Mouse (Mus musculus): ENCODE results near the gene Reep1.

The Reep1 gene

DNA sequence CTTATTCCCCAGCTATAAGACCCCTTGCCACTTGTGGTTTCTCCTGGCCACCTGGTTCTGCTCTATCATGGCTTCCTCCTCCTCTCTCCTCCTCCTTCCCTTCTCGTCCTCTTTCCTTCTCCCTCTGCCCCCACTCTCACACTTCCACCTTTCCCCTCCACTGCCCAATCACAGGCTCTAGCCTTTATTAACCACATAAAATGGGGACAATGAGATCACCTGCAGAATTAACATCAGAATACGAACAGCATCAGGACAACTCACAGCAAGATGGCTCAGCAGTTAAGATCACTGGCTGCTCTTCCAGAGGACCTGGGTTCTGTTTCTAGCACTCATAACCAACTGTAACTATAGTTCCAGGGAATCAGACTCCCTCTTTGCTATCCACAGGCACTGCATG, 72.5 kb downstream of the Reep1 start:
- no peak for DNase-seq (ENCODE audit: extremely low read depth, low read depth)

DNA sequence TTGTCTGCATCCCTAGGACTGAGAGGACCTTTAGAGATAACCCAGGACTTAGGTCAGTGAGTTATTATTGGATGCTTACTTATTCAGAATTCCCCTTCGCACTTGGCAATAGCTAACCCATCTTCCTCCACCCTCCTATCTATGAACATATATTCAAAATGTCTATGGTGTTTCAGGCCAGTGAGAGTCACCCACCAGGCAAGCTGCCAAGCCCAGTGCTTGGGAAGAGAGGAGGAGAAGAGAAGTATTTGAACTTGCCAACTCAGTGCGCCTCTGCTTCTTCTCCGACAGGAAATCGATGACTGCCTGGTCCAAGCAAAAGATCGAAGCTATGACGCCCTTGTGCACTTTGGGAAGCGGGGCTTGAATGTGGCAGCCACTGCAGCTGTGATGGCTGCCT, 73.1 kb downstream of the Reep1 start:
- DNase-seq (ENCODE audit: extremely low read depth, low read depth), result no peak

DNA sequence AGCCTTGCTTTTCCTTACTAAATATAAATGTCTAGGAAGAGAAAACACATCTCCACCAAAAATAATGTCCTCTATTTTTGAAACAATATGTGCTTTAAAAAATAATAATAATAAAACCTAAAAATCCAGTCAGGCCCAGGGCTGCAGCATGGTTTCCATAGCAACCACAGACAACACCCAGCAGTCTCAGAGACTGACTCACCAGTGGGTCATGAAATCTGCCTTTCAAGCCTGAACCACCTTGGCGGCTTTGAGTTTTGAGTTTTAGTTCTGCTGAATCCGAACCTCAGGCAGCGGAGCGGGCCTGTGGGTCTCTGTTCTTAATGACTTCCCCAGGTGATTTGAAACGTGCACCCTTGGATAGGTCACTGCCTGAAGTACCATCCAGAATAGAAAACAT, 75.8 kb downstream of the Reep1 start:
- no peak for DNase-seq (ENCODE audit: extremely low read depth, low read depth)

DNA sequence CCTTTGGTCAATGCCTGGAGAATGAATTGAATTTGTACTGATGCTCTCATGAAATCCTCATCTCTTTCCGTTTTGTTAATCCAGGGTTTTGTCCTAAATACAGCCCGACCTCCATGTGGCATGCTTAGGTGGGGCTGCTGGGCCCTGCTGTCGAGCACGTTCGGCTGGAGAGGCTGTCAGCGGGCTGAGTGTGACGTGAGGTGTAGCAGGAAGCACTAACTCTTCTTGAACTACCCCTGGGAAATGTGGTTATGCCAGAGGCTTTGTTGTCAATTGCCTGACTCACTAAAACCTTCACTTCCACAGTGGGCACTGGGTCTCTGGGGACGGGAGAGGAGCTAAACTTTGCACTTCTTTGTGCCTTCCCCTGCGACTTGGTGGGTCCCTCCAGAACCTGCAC, 81.0 kb downstream of the Reep1 start:
- no peak for DNase-seq (ENCODE audit: extremely low read depth, low read depth)

DNA sequence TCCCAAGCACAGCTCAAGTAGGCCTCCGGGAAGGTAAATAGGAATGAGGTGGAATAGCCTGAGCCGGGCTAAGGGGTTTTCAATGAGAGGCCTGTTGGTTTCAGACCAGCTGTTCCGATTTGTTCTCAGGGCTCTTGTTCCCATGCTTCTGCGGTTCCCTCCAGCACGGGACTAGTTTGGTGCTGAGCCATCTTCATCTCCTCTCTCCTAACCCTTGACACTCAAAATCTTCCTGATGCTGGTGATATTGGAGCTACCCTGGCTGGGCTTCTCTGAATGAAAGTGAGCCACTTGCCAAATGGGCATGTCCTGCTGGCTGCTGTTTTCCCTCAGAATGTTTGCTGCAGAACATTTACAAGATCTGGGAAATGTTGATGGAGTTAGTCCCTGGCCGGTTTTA, 84.4 kb downstream of the Reep1 start:
- no peak for DNase-seq (ENCODE audit: extremely low read depth, low read depth)

DNA sequence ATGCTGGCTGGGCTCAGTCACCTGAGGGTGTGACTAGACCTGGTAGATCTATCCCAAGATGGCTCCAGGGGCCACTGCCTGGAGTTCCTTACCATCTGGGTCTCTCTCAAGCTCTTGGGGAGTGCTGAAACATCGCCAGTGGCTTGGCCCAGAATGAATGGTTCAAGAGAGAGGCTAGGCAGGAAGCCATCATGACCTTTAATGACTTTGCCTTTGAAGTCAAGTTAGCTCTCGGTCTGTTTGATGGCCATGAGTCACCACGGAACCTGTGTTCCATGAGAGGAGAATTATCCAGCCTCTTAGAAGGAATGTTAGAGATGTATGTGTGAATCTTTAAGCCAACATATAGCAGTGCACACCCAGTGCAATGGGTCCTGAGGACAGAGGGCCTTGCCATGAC, 92.0 kb downstream of the Reep1 start:
- no peak for DNase-seq (ENCODE audit: extremely low read depth, low read depth)

DNA sequence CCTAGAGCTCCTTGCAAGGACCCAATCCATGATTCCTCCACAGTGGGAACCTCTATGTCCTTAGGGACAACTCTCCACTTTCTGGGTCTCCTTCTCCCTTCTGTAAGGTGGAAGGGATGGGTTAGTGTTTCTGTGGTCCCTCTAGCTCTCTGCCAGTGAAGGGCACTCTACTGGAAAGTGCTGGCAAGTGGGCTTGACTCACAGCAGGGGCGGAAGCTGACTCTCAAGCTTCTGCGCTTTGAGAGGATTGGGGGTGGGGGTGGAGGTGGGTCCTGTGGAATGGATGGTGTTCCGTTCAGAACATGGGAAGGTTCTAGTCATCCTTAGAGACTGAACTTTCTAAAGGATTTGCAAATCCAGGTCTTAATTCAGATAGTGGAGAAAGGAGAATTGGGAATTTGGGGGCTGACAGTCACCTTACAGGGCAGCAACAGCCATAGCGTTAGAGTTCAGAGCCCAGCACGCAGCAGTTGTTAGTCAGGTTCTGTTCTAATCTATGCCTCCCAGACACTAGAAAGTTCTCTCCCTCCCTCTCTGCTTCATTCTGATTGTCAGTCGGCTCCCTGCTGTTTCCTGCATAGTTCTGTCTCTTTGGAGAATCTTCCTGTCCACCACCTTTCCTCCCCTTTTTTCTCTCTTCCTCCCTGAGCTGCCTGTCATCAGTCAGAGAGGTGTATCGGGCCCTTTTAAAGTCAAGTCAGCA, 93.8 kb downstream of the Reep1 start:
- DNase-seq (ENCODE audit: extremely low read depth, low read depth), result peak; percentile 54

DNA sequence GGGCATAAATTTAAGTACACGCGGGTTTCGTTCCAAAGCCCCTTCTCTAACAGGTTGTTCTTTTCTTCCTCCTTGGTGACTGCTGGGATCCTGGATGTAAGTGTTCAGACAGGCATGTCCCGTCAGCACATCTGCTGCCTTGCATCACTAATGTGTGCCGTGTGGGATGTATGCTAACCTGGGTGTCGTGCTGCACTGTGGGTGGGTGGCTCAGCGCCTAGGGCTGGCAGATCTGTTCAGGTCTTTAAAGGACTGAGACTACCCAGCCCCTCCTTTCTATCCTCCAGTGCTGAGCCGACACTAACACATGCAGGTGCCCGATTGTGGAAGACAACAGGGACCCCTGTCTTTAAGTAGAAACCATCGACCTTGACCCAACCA, 94.3 kb downstream of the Reep1 start:
- DNase-seq (ENCODE audit: extremely low read depth, low read depth), result no peak

DNA sequence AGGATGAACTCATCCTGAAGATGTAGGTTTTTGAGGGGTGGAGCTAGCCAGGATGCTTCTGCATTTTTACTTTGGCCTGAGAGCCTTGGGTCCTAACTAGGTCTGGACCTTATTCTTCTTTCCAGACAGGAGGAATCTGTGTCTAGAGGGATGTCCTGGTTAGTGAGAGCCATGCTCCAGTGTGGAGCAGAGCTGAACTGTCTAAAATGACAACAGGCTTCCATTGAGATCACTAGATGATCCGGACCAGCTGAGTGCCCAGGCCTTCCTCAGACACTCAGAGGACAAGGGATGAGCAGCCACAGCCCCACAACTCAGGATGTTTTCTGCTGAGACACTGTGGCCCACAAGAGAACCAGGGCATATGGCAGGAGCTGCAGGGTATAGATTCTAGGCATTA, 96.2 kb downstream of the Reep1 start:
- no peak for DNase-seq (ENCODE audit: extremely low read depth, low read depth)

DNA sequence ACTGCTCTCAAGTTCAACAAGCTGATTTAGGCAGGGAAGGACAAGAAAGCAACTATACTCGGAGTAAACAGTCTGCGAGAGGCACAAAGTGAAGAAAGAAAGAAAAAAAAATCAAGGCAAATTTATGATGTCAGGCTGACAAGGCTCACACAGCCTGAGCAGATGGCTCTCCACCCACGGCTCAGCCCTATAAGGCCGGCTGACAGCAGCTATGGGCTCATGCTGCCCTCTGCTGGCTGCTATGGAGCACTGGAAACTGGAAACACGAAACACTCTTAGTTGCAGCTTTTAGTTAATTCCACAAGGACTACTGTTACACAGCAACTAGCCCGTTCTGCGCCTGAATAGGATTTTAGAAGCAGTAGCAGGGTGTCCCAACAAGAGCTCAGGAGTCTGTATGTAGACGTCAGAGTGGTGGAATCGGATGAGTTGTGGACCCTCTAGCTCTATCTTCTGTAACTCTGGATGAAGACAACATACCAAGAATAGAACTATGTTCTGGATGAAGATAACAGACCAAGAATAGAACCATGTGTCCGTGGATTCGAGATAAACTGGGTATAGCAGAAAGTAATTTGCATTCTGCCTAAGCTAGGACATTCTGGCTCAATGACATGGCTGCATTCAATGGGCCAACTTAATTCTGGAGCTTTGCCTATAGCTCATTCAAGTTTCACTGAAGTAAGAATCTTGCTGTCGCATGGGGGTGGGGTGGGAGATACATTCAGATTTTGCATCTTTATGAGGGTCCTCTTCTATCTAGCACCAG, 96.9 kb downstream of the Reep1 start:
- peak; percentile 54 for DNase-seq (ENCODE audit: extremely low read depth, low read depth)

DNA sequence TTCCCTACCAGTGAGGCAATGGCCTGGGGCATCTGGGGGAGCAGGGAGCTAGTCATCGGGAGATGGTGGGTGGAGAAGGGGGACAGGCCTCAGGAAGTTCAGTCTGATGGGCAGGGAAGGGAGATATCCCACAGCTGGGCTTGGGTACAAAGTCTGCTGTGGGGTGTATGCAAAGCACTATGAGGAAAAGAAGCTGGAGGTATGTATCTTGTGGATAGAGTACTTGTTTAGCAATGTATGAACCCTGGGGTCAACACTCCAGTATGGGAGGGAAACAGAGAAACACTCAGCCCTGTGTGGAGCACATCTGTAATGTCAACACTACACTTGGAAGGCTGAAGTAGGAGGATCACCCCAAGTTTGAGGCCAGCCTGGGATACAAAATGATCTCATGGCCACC, 99.4 kb downstream of the Reep1 start:
- no peak for DNase-seq (ENCODE audit: extremely low read depth, low read depth)

DNA sequence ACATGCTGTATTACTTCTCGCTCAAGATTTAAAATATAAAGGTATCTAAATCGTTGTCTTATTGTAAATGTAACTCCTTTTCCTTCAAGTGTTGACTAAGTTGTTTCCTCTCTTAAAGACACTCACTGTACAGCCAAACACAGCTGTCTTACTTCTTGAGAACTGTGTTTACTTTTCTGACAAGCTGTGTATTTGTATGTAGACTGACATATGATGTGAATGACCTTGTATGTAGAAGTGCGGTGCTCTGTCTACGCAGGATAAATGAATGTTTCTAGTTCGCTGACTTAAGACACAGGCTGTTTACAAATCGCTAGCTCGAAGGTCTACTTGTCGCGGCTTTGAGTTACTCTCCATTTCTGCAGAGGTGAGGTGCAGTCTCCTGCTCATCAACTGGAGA, 102.5 kb downstream of the Reep1 start:
- no peak for DNase-seq (ENCODE audit: extremely low read depth, low read depth)

DNA sequence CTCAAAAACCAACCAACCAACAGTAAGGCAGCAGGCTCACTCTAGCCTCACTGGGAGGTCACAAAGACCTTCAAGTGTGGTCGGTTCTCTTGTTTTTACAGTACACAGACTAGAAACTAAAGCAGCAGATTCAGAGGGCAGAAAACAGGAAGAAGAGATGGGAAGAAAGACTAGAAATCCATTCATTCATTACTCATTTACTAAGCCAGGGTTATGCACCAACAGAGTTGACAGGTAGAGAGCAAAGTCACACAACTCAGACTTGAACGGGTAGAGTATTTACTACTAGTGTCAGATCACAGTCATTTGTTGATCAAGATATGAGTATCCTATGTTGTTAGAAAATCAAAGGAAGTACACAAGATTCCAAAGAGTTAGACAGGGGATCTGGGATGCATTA, 105.5 kb downstream of the Reep1 start:
- no peak for DNase-seq (ENCODE audit: extremely low read depth, low read depth)

DNA sequence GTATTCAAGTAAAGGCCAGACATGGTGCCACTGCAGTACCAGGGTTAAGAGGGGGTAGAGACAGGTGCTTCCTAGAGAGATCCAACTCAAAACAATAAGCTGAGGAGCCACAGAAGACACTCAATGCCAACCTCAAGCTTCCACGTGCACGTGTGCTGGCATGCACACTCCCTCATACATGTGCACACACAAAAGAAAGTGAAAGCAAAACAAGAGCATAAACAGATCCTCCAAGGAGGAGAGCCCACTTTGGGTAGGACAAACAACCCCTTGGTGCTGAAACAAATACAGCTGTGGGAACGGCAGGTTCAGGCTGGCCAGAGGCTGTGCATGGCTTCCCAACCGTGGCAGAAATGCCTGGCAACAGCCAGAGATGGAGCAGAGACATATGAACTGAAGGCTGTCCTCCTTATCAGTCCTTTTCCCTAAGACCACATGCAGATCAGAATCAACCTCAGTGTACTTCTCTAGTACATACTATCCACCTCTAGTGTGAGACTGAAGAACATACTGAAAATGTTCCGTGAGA, 112.5 kb downstream of the Reep1 start:
- no peak for DNase-seq (ENCODE audit: extremely low read depth, low read depth)

DNA sequence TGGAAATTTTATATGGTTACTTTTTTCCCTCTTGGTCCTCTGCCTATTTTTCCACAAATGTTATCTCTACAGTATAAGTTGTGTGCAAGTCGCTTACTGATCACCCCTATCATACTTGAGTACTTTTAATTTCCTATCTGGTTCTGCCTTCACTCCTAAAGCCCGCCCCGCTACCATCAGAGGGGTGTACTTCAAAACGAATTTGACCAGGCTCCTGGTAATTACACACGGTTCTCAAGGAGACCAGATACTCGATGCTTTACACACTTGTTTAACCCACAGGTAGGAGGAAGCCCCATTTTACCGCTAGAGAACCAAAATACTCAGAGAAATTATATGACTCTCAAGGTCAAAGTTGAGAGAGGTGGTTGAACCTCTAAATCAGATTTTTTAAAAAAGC, 115.7 kb downstream of the Reep1 start:
- no peak for DNase-seq (ENCODE audit: extremely low read depth, low read depth)

DNA sequence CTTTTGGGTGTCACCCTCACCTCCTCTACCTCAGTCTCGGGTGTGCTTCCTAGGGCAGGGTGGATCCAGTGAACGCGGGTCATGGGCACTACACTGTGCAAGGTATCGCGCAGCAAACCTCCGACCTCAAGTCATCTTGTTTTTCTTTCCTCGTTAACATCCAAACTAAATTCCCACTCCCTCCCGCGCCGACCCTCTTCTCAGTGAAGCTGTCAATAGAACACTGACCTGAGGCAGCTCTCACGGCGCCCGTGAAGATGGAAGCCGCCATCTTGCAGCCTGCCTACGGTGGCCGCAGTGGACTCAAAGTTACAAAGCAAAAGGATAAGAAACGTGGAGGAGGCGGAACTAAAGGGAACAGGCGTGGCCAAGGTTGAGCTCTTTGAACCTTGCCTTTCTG, 116.1 kb downstream of the Reep1 start:
- peak; percentile 89 for DNase-seq (ENCODE audit: extremely low read depth, low read depth)

DNA sequence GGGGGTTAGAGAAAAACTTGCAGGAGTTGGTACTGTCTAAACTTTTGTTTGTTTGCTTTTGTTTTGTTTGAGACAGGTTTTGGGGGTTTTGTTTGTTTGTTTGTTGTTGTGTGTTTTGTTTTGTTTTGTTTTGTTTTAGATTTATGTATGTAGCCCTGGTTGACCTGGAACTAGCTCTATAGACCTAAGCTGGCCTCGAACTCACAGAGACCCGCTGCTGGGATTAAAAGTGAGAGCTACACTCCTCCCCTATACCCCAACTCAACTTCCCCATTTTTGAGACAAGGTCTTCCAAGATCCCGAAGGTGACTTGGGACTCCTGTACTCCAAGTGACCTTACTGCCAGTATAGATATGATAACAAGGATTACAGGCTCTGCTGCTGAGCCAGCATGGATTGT, 116.6 kb downstream of the Reep1 start:
- no peak for DNase-seq (ENCODE audit: extremely low read depth, low read depth)

DNA sequence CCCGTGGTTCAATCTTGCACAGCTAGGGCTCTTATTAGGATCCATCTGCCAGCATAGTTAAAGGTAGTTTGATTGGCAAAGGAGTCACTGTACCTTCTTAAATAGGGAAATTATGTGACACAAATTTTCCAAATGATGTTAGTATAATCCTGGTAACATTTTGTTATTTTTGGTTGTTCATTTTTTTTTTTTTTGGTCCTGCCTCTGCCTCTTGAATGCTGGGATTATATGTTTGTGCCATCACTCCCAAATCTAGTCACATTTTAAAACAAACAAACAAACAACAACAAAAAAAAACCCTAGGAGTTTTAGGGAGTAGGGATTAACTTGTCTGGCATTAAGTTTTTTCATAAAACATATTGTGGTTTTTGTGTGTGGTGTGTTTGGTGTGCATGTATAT, 119.5 kb downstream of the Reep1 start, which contains the start of gene Mrpl35:
Gene Mrpl35, minus strand, starts transcription at position 101 of the 400 bp plus-strand sequence.
- DNase-seq (ENCODE audit: extremely low read depth, low read depth), result no peak

DNA sequence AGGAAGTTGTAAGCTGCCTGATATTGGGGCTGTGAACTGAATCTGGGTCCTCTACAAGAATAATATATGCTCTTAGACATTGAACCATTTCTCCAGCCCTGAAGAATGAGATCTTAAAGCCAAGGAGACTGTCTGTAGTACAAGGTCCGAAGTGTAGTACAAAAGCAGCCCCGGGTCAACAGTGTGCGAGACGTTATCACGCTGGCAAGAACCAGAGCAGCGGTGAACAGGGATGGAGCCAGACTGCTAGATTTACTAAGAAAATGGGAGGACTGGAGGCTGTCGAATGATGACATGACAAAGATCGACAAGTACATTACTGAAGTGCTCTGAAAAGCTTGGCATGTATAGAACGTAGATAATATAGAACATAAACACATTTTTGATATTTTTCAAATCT, 122.4 kb downstream of the Reep1 start:
- no peak for DNase-seq (ENCODE audit: extremely low read depth, low read depth)

DNA sequence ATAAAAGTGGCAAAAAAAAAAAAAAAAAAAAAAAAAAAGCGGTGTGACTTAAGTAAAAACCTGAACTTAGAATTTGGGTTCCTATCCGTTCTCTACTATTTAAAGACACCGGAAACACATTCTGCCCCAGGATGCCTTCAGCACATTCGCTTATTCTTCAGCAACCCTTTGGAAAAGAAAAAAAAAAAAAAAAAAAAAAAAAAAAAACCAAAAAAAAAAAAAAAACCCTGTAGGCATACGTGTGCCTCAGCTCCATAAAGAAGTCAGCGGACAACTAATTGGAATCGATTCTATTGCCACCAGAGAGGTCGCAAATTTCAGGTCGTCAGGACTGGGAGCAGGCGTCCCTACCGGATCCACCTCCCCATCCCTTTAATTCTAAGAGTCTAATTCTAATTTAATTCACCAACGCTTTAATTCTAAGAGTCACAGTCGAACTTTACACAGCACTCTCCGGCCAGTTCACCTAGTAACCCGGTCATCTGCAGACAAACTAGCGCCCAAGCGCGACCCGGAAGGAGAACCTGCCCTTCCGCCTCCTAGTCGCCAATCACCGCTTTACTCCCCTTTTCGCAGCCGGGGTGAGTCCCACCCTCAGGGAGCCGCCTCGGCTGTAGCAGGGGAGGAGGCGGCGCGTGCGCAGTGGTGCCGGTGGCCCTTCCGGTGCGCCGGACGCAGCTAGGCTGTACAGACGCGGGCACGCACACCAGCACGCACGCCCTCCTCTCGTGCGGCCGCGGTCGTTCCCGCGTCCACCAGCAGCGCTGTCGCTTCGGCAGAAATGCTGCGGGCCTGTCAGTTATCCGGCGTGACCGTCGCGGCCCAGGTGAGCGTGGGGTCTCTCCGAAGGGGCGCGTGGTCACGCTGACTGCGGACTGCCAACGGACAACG, 123.6 kb downstream of the Reep1 start, which contains the start of gene Immt:
Gene Immt, plus strand, starts transcription at position 642 of the 891 bp plus-strand sequence.
- DNase-seq (ENCODE audit: extremely low read depth, low read depth), result peak; percentile 90

DNA sequence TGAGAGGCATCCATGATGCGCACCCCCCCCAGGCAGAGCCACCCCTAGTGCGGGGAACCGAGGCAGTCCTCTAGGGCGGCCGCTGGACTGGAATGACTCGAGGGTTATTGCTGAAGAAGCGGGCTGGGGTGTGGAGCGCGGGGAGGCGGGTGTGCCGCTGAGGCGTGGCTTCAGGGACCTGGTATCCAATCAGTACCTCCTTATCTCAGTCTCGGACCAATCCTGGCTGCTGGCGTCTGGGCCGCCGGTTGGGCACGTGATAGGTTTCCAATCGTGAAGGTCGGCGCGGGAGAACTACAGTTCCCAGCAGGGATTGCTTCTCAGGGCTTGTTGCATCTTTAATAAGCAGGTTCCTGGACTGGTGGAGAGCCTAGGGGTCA, 124.2 kb downstream of the Reep1 start:
- DNase-seq (ENCODE audit: extremely low read depth, low read depth), result peak; percentile 95

DNA sequence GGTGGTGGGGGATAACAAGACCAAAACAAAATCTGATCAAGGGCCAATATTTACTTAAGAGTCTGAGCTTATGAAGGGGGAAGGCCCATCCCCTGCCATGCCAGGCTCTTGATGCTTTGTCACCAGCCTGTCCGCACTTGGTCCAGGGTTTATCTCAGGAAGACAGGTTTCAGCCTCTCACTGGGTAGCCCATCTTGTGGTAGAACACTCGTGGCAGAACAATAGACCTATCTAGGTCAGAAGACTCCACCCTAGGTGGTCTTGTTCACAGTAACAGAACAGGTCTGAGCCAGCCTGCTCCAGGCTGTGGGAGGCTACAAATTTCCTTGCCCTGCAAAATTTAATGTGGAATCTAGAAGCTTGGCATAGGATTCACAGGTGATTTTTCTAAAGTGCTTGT, 129.4 kb downstream of the Reep1 start:
- DNase-seq (ENCODE audit: extremely low read depth, low read depth), result no peak

All from MEL-GATA-1-ER (cell line).